Mouse (Mus musculus): ENCODE measurements at regions not wholly inside any gene's neighbourhood (a gene's known extent, or its start where the extent isn't known, plus 50 kb on each side); places are given as distances from the start of the nearest gene placed in this dataset.

GRCm38 (mm10) chr11:45678666-45679292 is 173.1 kb upstream of the Clint1 start:
- TF ChIP-seq CTCF (IDR thresholded peaks at IDR 0.05; ENCODE audit: insufficient read depth, low read length) (peak; percentile 57), POLR2A (IDR thresholded peaks at IDR 0.05; ENCODE audit: borderline replicate concordance, extremely low read depth, low read depth, low read length) (no peak)

All from lung, adult 2 months (tissue).